Mouse (Mus musculus) spleen, adult 2 months (tissue): ENCODE results near the gene Nup98.

Source experiments
- CTCF ChIP-seq: fragments of 200-500 bp; IDR thresholded peaks from 2 replicates; pipeline ENCODE4 v1.5.1; 2011; ENCODE audit warnings: mild to moderate bottlenecking, inconsistent platforms; ENCODE audit not compliant: insufficient read depth, insufficient read length, insufficient replicate concordance; ENCODE audit errors: extremely low read depth
- POLR2A ChIP-seq: fragments of 200-500 bp; IDR thresholded peaks from 2 replicates; pipeline ENCODE4 v1.6.1; 2011; ENCODE audit warnings: low read depth, low read length, inconsistent platforms

DNA sequence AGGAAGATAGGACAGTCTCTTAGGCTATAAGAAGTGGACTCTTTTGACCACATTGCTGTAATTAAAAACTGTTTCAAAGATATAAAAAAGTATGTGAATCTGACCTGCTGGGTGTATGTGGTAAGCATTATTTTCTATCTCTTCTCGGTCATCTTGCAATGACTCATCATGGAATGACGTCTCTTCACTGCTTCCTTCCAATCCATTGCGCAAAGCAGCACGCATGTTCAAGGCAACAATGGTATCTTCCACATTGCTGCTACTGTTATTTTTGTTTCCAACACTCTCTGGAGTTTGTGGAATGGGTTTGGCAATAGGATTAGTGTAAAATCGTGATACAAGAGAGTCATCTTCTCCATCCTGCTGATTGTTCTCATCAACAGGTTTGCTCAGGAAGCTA, 56.3 kb downstream of the Nup98 start:
- TF ChIP-seq CTCF, result no peak
- no peak for TF ChIP-seq POLR2A
